ENCODE assay signal across 8 mouse cellular contexts in the genomic region with DNA sequence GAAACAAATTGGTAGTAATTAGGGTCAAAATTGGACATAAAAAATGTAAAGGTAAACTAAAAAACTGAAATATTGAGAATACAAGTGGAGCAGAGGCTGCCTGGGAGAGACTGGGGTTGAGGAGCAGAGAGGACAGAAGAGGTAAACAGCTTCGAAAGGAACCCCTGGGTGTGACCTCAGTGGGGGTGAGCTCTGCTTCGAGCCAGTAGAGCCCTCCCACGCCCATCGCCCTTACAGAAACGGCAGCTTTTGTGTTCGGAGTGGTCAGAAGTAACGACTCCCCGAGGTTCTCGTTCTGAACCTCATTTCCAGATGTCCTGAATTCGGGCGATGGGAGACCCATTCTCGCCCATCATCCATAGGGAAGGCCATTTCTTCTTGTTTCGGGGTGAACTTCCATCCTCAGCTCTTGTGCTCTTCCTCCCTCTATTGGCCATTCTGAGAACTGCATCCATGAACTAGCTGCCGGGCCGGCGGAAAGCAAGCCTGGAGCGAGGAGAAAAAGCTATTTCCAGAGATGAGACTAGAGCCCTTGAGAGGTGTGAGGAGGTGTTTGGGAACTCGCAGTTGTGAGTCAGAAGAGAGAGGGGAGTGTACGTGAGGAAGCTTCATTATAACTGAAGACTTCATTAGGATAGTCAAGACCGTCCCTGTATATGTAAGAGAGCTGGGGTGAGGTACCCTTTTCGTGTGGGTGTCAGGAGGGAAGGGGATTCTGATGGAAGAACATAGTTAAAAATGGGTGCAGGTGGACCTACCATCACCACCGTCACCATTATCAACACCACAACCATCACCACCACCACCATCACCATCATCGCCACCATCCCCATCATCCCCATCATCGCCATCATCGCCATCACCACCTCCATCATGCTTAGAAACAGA. TPM values are rescaled to one million over a fixed set of nuclear protein-coding genes. Genes with fewer than 3 reads are reported as not detected.
DNase-seq lines count a peak whose midpoint lies in the region; ATAC-seq and TF ChIP-seq lines count a peak whose summit lies in the region.

No protein-coding gene starts in this region.

- peak; percentile 84 for ATAC-seq in forebrain, embryonic 16.5 days
- peak; percentile 76 to 82 for ATAC-seq in hematopoietic stem cell, adult 5-6 weeks (replicated peaks in 1 of 2; ENCODE audit: insufficient read depth in 1 of 2, low FRiP score in 2 of 2, low TSS enrichment in 1 of 2, low read depth in 1 of 2, poor library complexity in 2 of 2, severe bottlenecking in 2 of 2)
- peak; percentile 86 for ATAC-seq in neural tube, embryonic 15.5 days (ENCODE audit: low FRiP score)

- no peak overlapping the region for H3K27ac ChIP-seq in cerebellum, adult 2 months (ENCODE audit: insufficient read depth, low read length)
- no peak overlapping the region for H3K27ac ChIP-seq in forebrain, embryonic 16.5 days (ENCODE audit: low read length)
- H3K27ac ChIP-seq in layer of hippocampus, adult 2 months, result peak overlapping the region; percentile 59; the same call in 1 of the 2 replicates
- H3K27ac ChIP-seq in neural tube, embryonic 15.5 days (replicated peaks), result no peak overlapping the region
- no peak overlapping the region for H3K27ac ChIP-seq in thymus, adult 2 months (ENCODE audit: control insufficient read depth, insufficient read depth, low read length)

- no peaks in the 10 kb centered on the region for H3K9me3 ChIP-seq in forebrain, embryonic 16.5 days (ENCODE audit: control insufficient read depth, low read length)
- H3K9me3 ChIP-seq in neural tube, embryonic 15.5 days (replicated peaks), result no peaks in the 10 kb centered on the region

- 22% methylated on average over 25 of the region's 25 CpGs for WGBS in cerebellum, adult 2 months
- WGBS in forebrain, embryonic 16.5 days, result 24% methylated on average over 25 of the region's 25 CpGs
- 27% methylated on average over 25 of the region's 25 CpGs for WGBS in neural tube, embryonic 15.5 days
- WGBS in thymus, adult 2 months, result 25% methylated on average over 25 of the region's 25 CpGs

- H3K4me3 ChIP-seq in cerebellum, adult 2 months (replicated peaks; ENCODE audit: insufficient read depth, low read depth, low read length), result peak overlapping the region; percentile 48
- H3K4me3 ChIP-seq in forebrain, embryonic 16.5 days (replicated peaks; ENCODE audit: low read length), result peak overlapping the region; percentile 46
- H3K4me3 ChIP-seq in layer of hippocampus, adult 2 months, result peak overlapping the region; percentile 62
- peak overlapping the region; percentile 44 for H3K4me3 ChIP-seq in neural tube, embryonic 15.5 days (replicated peaks)
- H3K4me3 ChIP-seq in thymus, adult 2 months (ENCODE audit: control insufficient read depth, insufficient read depth, low read length), result peak overlapping the region; percentile 27

- H3K27me3 ChIP-seq in cerebellum, adult 2 months (ENCODE audit: control insufficient read depth, insufficient read depth, low read length), result no peaks in the 10 kb centered on the region
- H3K27me3 ChIP-seq in forebrain, embryonic 16.5 days (replicated peaks; ENCODE audit: control insufficient read depth, insufficient read depth, low read length), result no peaks in the 10 kb centered on the region
- H3K27me3 ChIP-seq in neural tube, embryonic 15.5 days (replicated peaks), result no peaks in the 10 kb centered on the region
- no peaks in the 10 kb centered on the region for H3K27me3 ChIP-seq in thymus, adult 2 months (ENCODE audit: control insufficient read depth, insufficient read depth, low read length)

- peak overlapping the region; percentile 61 for H3K9ac ChIP-seq in forebrain, embryonic 16.5 days (replicated peaks; ENCODE audit: low read depth, low read length)
- peak overlapping the region; percentile 48 for H3K9ac ChIP-seq in neural tube, embryonic 15.5 days (replicated peaks)

- no peaks in the 10 kb centered on the region for H3K36me3 ChIP-seq in forebrain, embryonic 16.5 days (ENCODE audit: control insufficient read depth, insufficient read depth)
- no peaks in the 10 kb centered on the region for H3K36me3 ChIP-seq in neural tube, embryonic 15.5 days
- no peaks in the 10 kb centered on the region for H3K36me3 ChIP-seq in thymus, adult 2 months (ENCODE audit: control insufficient read depth, insufficient read depth, low read length)

- peak; percentile 74 for DNase-seq in Muller cell, postnatal 12 days (ENCODE audit: inconsistent ontology term)
- peak; percentile 57 to 65 for DNase-seq in cerebellum, adult 2 months
- peak; percentile 84 to 91 for DNase-seq in layer of hippocampus, adult 2 months (ENCODE audit: low spot score in 2 of 2)
- peak; percentile 32 to 57 for DNase-seq in lung, adult 18-20 months
- peak; percentile 62 for DNase-seq in thymus, adult 2 months

- H3K4me2 ChIP-seq in forebrain, embryonic 16.5 days (ENCODE audit: low read length), result peak overlapping the region; percentile 70
- H3K4me2 ChIP-seq in neural tube, embryonic 15.5 days, result peak overlapping the region; percentile 77

- no peak for TF ChIP-seq POLR2A in cerebellum, adult 2 months (IDR thresholded peaks at IDR 0.05; ENCODE audit: borderline replicate concordance, insufficient read depth, low read length)
- no peak for TF ChIP-seq POLR2A in thymus, adult 2 months (IDR thresholded peaks at IDR 0.05; ENCODE audit: control insufficient read depth, extremely low read depth, insufficient read depth, low read length, poor library complexity)

- no peaks in the 10 kb centered on the region for H3K4me1 ChIP-seq in cerebellum, adult 2 months (ENCODE audit: control insufficient read depth, insufficient read depth, low read length)
- 0 out of 2 replicates have a peak, but pooled peaks cover 3% of the 10 kb centered on the region for H3K4me1 ChIP-seq in forebrain, embryonic 16.5 days (replicated peaks; ENCODE audit: control insufficient read depth, insufficient read depth, low read length)
- 0 out of 2 replicates have a peak, but pooled peaks cover 3% of the 10 kb centered on the region for H3K4me1 ChIP-seq in neural tube, embryonic 15.5 days
- 0 out of 2 replicates have a peak, but pooled peaks cover 3% of the 10 kb centered on the region for H3K4me1 ChIP-seq in thymus, adult 2 months (replicated peaks; ENCODE audit: control insufficient read depth, insufficient read depth, low read length)

- TF ChIP-seq CTCF in cerebellum, adult 2 months (IDR thresholded peaks at IDR 0.05; ENCODE audit: borderline replicate concordance, insufficient read depth, low read depth, low read length), result peak; percentile 77
- TF ChIP-seq CTCF in layer of hippocampus, adult 2 months (conservative IDR thresholded peaks at IDR 0.05), result peak; percentile 98
- peak; percentile 56; the same call in 1 of the 2 replicates for TF ChIP-seq CTCF in thymus, adult 2 months (IDR thresholded peaks at IDR 0.05; ENCODE audit: borderline replicate concordance, control insufficient read depth, extremely low read depth, insufficient read depth, low read length, poor library complexity)

RNA-seq across cellular contexts. Expression of gene 5830473C10Rik, which starts 28.0 kb away (rescaled TPM):
- polyA plus RNA-seq in cerebellum, adult 2 months (2012; rRNA removed), result not detected in 2 replicates
- not detected in 2 replicates for polyA plus RNA-seq in forebrain, embryonic 16.5 days (2015; fragmentation: Nextera tagmentation; extraction: Ambion mirVana)
- not detected in 2 replicates for total RNA-seq in hematopoietic stem cell, adult 5-6 weeks (2017)
- total RNA-seq in layer of hippocampus, adult 2 months (2021), result not detected
- polyA plus RNA-seq in neural tube, embryonic 15.5 days (2015; fragmentation: Nextera tagmentation; extraction: Ambion mirVana), result 0.09 and 0.10 TPM in 2 replicates
- polyA plus RNA-seq in thymus, adult 2 months (2012; rRNA removed), result 0.08 TPM in 1 of 2 replicates, not detected in the other

RNA-seq across cellular contexts. Expression of gene Rassf6, which starts 51.5 kb away (rescaled TPM):
- 5.0 and 5.1 TPM in 2 replicates for polyA plus RNA-seq in cerebellum, adult 2 months (2012; rRNA removed)
- polyA plus RNA-seq in forebrain, embryonic 16.5 days (2015; fragmentation: Nextera tagmentation; extraction: Ambion mirVana), result 0.86 and 0.92 TPM in 2 replicates
- 2.0 and 5.3 TPM in 2 replicates for total RNA-seq in hematopoietic stem cell, adult 5-6 weeks (2017)
- under 1 TPM; 0.74 to 0.96 TPM for total RNA-seq in layer of hippocampus, adult 2 months (2021)
- 3.1 and 5.6 TPM in 2 replicates for polyA plus RNA-seq in neural tube, embryonic 15.5 days (2015; fragmentation: Nextera tagmentation; extraction: Ambion mirVana)
- polyA plus RNA-seq in thymus, adult 2 months (2012; rRNA removed), result 1.1 and 2.0 TPM in 2 replicates
